Mouse (Mus musculus): Measurements from ENCODE around the gene Smg5.
A peak's percentile ranks its signal among the peaks of the same experiment; 100 is the strongest.
"Not testable (repeated sequence)": the region's sequence is repeated elsewhere in the genome, so short reads cannot be mapped to it uniquely, and the experiment has no call there.

Gene Smg5

GRCm38 (mm10) chr3:88336058-88337013, at the start of gene Smg5, which contains the start of gene Tmem79:
TSS of gene Smg5 (plus strand) at chr3:88336260.
TSS of gene Tmem79 (minus strand) at chr3:88336148.
- DNase-seq (ENCODE audit: low spot score in 2 of 2): peak; percentile 94 to 96

DNA sequence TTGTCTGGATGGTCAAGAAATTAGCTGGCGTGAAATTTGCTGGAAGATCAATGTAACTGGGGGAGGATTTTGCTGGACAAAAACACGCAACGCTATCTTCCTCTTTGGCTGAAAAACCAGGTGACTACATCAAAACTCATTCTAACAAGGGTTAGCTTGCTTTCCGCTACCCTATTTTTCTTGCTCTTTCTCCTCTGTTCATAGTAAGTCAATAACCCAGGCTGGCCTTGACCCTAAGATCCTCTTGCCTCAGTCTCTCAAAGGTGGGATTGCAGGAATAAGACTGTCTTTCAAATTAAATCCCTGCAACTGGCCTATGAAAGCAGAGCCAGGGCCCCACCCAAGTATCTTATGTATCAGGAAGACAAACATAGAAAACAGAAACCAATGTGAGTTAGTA, 49.0 kb upstream of the Smg5 start, which contains the start of gene Gm38392:
Gm38392 (minus strand) TSS at position 101 of the 400 bp plus-strand sequence.
- DNase-seq (ENCODE audit: low spot score in 2 of 2): no peak

DNA sequence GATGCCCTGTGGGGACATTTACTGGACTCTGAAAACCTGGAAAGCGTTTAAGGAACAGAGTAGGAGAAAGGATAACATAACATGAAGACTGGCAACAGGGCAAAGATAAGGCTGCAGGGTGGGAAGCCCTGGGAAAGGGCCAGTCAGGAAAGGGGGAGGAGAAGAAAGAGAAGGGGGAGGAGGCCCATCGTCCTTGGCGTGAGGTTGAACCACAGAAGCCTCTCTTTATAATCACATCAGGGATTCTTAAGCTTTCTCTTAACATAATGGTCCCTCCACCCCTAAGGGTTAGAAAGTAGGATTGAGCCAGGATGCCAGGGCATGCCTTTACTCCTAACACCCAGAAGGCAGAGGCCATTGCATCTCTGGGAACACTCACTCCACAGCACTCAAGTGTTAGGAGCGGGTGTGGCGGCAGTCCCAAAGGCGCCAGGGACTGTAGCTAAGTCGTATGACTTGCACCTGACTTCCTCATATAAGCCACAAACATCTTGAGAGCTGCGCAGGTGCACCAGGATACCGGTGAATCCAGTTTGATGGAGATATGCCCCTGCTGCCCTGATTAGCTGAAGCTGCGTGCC, 47.8 kb upstream of the Smg5 start:
- not testable (repeated sequence) for DNase-seq (ENCODE audit: low spot score in 2 of 2)

DNA sequence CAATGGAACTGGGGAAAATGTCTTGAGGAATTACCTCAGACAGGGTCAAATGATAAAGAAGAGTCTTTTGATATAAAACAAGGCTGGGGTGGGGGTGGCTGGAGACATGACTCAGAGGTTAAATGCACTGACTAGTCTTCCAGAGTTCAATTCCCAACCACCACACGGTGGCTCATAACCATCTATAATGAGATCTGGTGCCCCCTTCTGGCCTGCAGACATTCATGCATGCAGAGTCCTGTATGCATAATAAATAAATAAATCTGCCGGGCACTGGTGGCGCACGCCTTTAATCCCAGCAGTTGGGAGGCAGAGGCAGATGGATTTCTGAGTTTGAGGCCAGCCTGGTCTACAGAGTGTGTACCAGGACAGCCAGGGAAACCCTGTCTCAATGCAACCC, 44.1 kb upstream of the Smg5 start:
- DNase-seq (ENCODE audit: low spot score in 2 of 2): peak in 1 of 2 experiments; percentile 10

- DNase-seq (ENCODE audit: low spot score in 2 of 2): not testable (repeated sequence)
These were observed 40.8 kb upstream of the Smg5 start for GRCm38 (mm10) chr3:88295272-88295671.

GRCm38 (mm10) chr3:88296110-88296560, 39.9 kb upstream of the Smg5 start:
- no peak for DNase-seq (ENCODE audit: low spot score in 2 of 2)

- peak; percentile 85 to 88 for DNase-seq (ENCODE audit: low spot score in 2 of 2)
These were observed 39.3 kb upstream of the Smg5 start, which contains the start of the genes Tsacc and Cct3 for GRCm38 (mm10) chr3:88296561-88297318. TSS of gene Tsacc (minus strand) at chr3:88296999. TSS of gene Cct3 (plus strand) at chr3:88297116.

DNA sequence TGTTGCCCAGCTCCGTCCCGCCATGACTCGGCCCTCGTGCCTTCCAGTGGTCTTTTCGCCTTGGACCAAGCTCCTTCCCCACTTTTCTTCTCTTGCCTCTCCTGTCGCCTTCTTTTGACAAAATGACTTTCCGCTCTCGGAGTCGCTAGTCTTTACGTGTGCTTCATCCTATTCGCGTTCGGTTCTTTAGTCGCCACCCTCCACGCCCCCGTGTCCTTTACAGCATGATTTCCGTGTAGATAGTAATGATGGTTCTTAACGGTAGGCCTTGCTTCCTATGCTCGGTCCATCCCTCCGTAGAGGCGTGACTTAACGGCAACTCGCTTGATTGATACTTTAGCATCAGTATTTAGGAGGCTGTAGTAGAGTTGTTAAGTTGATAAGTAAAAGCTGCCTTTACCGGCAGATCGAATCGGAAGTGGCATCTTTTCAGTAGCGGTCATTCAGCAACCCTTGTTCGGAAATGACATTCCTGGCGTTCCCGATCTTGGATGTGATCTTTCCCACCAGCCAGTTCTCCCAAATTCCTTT, 38.7 kb upstream of the Smg5 start:
- DNase-seq (ENCODE audit: low spot score in 2 of 2): no peak

GRCm38 (mm10) chr3:88299172-88299571, 36.9 kb upstream of the Smg5 start:
- no peak for DNase-seq (ENCODE audit: low spot score in 2 of 2)

DNA sequence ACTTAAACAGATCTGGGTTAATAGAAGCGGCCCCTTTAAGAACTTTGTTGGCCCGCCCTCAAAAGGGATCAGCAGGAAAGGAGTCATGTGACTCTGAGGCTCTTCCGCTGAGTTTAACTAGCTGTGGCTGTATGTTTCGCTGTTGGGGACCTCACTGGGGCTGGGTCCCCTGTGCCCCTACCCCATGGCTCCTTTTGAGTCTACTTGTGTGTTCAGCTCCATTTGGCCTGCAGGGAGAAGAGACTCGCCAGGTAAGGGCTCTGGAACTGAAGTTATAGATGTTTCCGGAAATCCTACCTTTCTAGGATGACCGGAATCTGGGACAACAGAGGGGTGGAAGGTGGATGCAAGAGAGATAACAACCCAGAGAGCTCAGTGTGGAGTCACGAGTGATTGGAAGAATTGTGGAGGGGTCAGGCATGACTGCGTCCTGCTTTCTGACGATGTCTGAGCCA, 11.1 kb upstream of the Smg5 start, which contains the start of gene Glmp:
Glmp (plus strand) TSS at position 73 of the 455 bp plus-strand sequence.
- DNase-seq (ENCODE audit: low spot score in 2 of 2): peak in 1 of 2 experiments; percentile 33

GRCm38 (mm10) chr3:88328956-88329355, 7.1 kb upstream of the Smg5 start:
- no peak for DNase-seq (ENCODE audit: low spot score in 2 of 2)

DNA sequence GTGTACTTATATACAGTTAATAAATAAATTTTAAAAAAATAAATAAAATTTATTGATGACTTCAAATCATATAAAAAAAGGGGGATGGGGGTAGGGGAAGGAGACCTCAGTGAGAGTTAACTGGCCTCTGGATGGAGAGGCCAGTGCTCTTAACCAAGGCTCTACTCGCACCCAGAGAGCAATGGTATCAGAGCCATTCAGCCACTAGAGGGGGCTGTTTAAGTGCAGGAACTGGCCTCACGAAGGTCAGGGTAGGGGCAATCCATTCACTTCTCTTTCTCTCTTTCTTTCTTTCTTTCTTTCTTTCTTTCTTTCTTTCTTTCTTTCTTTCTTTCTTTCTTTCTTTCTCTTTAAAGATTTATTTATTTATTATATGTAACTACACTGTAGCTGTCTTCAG, 4.8 kb upstream of the Smg5 start:
- DNase-seq (ENCODE audit: low spot score in 2 of 2): peak in 1 of 2 experiments; percentile 63

GRCm38 (mm10) chr3:88334029-88334658, 1.9 kb upstream of the Smg5 start:
- no peak for DNase-seq (ENCODE audit: low spot score in 2 of 2)

GRCm38 (mm10) chr3:88334902-88335435, 1.1 kb upstream of the Smg5 start:
- no peak for DNase-seq (ENCODE audit: low spot score in 2 of 2)

GRCm38 (mm10) chr3:88335436-88336053, 515 bp upstream of the Smg5 start:
- DNase-seq (ENCODE audit: low spot score in 2 of 2): no peak

DNA sequence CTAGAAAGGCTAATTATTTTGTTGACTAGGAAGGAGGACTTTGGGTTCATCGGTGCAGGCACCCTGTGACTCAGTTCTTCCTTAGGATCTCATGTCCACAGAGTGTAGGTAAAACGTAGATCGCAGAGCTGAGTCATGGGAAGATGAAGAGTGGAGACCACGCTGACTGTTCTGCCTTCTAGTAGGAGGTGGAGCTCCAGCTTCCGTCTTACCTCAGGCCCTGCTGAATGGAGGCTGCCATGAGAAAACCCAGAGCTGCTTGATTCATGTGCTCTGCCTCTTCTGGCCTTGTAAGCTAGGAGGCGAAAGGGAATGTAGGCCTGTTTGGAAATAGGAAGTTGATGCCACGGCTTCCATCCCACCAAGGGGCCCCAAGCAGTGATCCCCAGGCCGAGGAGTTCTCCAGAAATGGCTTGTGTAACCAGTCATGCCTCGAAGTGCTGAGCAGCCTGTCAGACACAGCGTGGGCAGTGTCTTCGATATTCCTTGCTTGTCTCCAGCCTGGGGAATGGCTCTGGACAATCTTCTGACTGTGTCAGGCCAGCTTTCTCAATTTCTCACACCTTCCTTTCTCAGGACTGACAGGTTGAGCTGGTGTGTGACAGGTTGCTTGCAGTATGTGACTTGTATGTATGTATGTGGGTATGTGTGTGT, 1.4 kb downstream of the Smg5 start:
- DNase-seq (ENCODE audit: low spot score in 2 of 2): no peak

DNA sequence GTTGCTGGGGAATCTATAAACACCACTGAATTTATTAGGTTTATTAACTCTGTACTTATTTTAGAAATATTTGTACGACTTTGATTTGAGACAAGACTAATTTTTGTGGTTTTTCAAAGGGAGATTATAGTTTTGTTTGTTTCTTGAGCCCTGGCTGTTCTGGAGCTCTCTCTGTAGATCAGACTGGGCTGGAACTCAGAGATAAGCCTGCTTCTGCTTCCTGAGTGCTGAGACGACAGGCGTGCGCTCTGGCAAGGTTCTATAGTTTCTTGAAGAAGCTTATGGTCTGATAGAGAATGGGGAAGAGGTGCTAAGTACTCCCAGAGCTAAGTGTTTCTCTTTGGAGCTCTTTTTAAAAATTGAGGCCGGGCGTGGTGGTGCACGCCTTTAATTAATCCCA, 2.3 kb downstream of the Smg5 start:
- DNase-seq (ENCODE audit: low spot score in 2 of 2): no peak

- DNase-seq (ENCODE audit: low spot score in 2 of 2): no peak
These were observed 2.9 kb downstream of the Smg5 start for GRCm38 (mm10) chr3:88339006-88339405.

GRCm38 (mm10) chr3:88350732-88351131, 14.7 kb downstream of the Smg5 start:
- no peak for DNase-seq (ENCODE audit: low spot score in 2 of 2)

- DNase-seq (ENCODE audit: low spot score in 2 of 2): no peak
These were observed 16.8 kb downstream of the Smg5 start for GRCm38 (mm10) chr3:88352907-88353306.

All from spleen, postnatal 14 days (tissue).